In the genomic region with DNA sequence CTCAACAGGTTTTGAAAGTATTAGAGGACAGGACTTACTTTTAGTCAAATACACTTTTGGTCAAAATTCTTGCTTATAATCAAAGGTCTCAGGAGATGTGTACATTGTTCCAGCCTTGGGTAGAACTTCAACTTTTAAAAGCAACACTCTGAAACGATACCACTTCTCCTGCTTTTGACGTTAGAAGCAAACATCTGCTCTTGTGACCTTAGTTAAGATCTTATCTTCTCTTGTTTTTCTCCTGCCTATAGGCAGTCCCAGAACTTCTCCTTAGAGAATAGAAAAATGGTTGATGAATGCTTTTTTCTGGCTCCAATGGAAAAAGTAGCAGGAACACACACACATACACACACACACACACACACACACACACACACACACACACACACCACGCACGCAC, we compare ENCODE assay signal across 17 mouse cellular contexts.
"Had no signal": no experiment of that assay in that cellular context is flagged by ENCODE, and none has a peak within 500 bp of the region (broad histone marks: within the 10 kb centered on the region; RNA-seq: fewer than 3 reads in every experiment).

No protein-coding gene starts in this region.

- H3K36me3 ChIP-seq: midbrain, embryonic 10.5 days; midbrain, embryonic 12.5 days; neural tube, embryonic 13.5 days; neural tube, embryonic 15.5 days had no signal

- H3K4me1 ChIP-seq: neural tube, embryonic 13.5 days; neural tube, embryonic 15.5 days had no signal

- DNase-seq: lung, adult 18-20 months; lung, embryonic 14.5 days; lung, postnatal 10 days; lung, postnatal 4 days; midbrain, embryonic 14.5 days; right cerebral cortex, postnatal 14 days; spleen, adult 18-20 months; thymus, adult 18-20 months; thymus, postnatal 14 days; thymus, postnatal 36 days had no signal

- ATAC-seq: midbrain, embryonic 16.5 days had no signal

- H3K4me3 ChIP-seq: midbrain, embryonic 10.5 days; midbrain, embryonic 12.5 days; myocyte; neural tube, embryonic 13.5 days; neural tube, embryonic 15.5 days had no signal

- H3K27me3 ChIP-seq: midbrain, embryonic 12.5 days; neural tube, embryonic 13.5 days; neural tube, embryonic 15.5 days had no signal

- H3K9me3 ChIP-seq: midbrain, embryonic 10.5 days; midbrain, embryonic 12.5 days; neural tube, embryonic 13.5 days; neural tube, embryonic 15.5 days had no signal

- H3K27ac ChIP-seq: liver, embryonic 14.5 days; midbrain, embryonic 10.5 days; midbrain, embryonic 12.5 days; neural tube, embryonic 13.5 days; neural tube, embryonic 15.5 days had no signal
